In genomic region chrX:105546234-105546633, GRCm38 (mm10) we compare ENCODE assay signal across 21 mouse cellular contexts. TPM values are rescaled to one million over a fixed set of nuclear protein-coding genes. Genes with fewer than 3 reads are reported as not detected.
"Had no signal": no experiment of that assay in that cellular context is flagged by ENCODE, and none has a peak within 500 bp of the region (broad histone marks: within the 10 kb centered on the region; RNA-seq: fewer than 3 reads in every experiment).

No protein-coding gene starts in this region.

- DNase-seq: kidney, adult 8-10 months; kidney, postnatal 14 days; kidney, postnatal 4 days; left cerebral cortex, postnatal 4 days; liver, postnatal 0 days; lung, postnatal 10 days; lung, postnatal 36 days; midbrain, embryonic 14.5 days; right cerebral cortex, adult 18-20 months; right cerebral cortex, postnatal 14 days; right cerebral cortex, postnatal 4 days; spleen, adult 18-20 months; thymus, adult 18-20 months; thymus, postnatal 14 days; thymus, postnatal 4 days had no signal

RNA-seq across cellular contexts. Expression of gene Cypt2, which starts 46.7 kb away (rescaled TPM):
- total RNA-seq: layer of hippocampus, adult 18-20 months; layer of hippocampus, postnatal 14 days; left cerebral cortex, adult 8-10 months; left cerebral cortex, postnatal 14 days; left cerebral cortex, postnatal 4 days; midbrain, postnatal 0 days; neutrophil, adult 5-6 weeks had no signal
